Mouse (Mus musculus): ENCODE results near the gene Gm20909.
"Not testable (repeated sequence)": the region's sequence is repeated elsewhere in the genome, so short reads cannot be mapped to it uniquely, and the experiment has no call there.

Gm20909 gene

DNA sequence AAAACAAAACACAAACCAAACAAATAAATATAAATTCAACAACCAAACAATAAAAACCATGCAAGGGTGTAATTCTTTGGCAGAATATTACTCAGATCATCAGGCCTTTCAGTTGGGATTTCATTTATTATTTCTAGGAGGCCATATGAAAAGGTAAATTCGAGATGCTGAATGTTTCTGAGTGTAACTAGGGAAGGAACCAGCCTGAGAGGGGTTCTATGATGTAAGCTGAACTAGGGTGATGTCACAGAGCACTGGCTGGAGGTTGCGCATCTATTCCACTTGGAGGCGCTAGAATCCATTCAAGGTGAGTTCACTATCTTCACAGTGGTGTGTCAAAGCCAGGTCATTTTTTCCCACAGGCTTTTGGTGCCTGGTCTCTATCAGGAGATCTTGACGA, at the start of gene Gm20909:
Gm20909 (plus strand) TSS at position 301 of the 400 bp plus-strand sequence.
- not testable (repeated sequence) for DNase-seq

Data from right cerebral cortex, postnatal 25 days (tissue).